9 mouse cellular contexts compared by ENCODE assay signal in the genomic region with DNA sequence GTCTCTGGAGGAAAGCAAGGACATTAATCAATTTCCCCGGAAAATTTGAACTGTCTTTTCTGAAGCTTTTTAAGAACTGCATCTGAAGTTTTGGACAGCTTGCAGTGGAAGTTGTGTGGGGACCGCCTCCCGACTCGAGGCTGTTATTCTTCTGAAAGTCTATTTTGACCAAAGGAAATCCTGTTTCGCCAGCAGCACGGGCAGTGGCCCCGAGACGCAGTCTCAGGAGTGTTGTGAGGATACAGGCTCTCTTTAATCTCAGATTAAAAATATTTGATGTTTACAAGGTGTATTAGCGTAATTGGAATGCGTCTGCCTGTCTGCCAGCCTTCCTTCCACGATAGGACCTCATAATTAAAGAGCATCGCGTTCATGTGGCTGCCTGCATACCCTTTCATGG.
DNase-seq lines count a peak whose midpoint lies in the region; ATAC-seq and TF ChIP-seq lines count a peak whose summit lies in the region.
"Had no signal": no experiment of that assay in that cellular context is flagged by ENCODE, and none has a peak within 500 bp of the region (broad histone marks: within the 10 kb centered on the region; RNA-seq: fewer than 3 reads in every experiment).

No protein-coding gene starts in this region.

- no peak overlapping the region for H3K9ac ChIP-seq in forebrain, postnatal 0 days
- no peak overlapping the region for H3K9ac ChIP-seq in lung, embryonic 14.5 days

- ATAC-seq in forebrain, postnatal 0 days, result no peak
- peak; percentile 38; the same call in 1 of the 2 replicates for ATAC-seq in lung, embryonic 14.5 days (ENCODE audit: insufficient read depth)
- ATAC-seq: intestine, postnatal 0 days had no signal

- no peak for TF ChIP-seq CTCF in forebrain, postnatal 0 days (IDR thresholded peaks at IDR 0.05; ENCODE audit: low read depth)
- TF ChIP-seq CTCF in brain, embryonic 14.5 days (IDR thresholded peaks at IDR 0.05; ENCODE audit: borderline replicate concordance, extremely low read depth, insufficient read depth, insufficient read length), result no peak
- no peak for TF ChIP-seq CTCF in kidney, adult 2 months (conservative IDR thresholded peaks at IDR 0.05; ENCODE audit: insufficient read depth, insufficient read length, low read depth, low read length)
- no peak for TF ChIP-seq CTCF in lung, embryonic 14.5 days (IDR thresholded peaks at IDR 0.05; ENCODE audit: low read depth)

- peak overlapping the region; percentile 20; the same call in 1 of the 2 replicates for H3K27ac ChIP-seq in forebrain, embryonic 10.5 days
- H3K27ac ChIP-seq in forebrain, postnatal 0 days (ENCODE audit: low read depth, low read length), result no peak overlapping the region
- peak overlapping the region; percentile 51; the same call in 1 of the 2 replicates for H3K27ac ChIP-seq in kidney, adult 2 months (ENCODE audit: insufficient read depth, low read depth, low read length)
- H3K27ac ChIP-seq in lung, embryonic 14.5 days (ENCODE audit: low read depth), result peak overlapping the region; percentile 5; the same call in 1 of the 2 replicates

- WGBS in forebrain, embryonic 10.5 days, result 77% methylated on average over 13 of the region's 13 CpGs
- 62% methylated on average over 13 of the region's 13 CpGs for WGBS in forebrain, postnatal 0 days
- 64% methylated on average over 13 of the region's 13 CpGs for WGBS in kidney, adult 2 months
- 59% methylated on average over 13 of the region's 13 CpGs for WGBS in lung, embryonic 14.5 days

- TF ChIP-seq POLR2A in brain, embryonic 14.5 days (IDR thresholded peaks at IDR 0.05; ENCODE audit: borderline replicate concordance, extremely low read depth, insufficient read depth, insufficient read length, poor library complexity, severe bottlenecking), result no peak
- no peak for TF ChIP-seq POLR2A in kidney, adult 2 months (IDR thresholded peaks at IDR 0.05; ENCODE audit: low read depth, low read length)

- H3K4me3 ChIP-seq in forebrain, embryonic 10.5 days, result no peak overlapping the region
- H3K4me3 ChIP-seq in forebrain, postnatal 0 days (ENCODE audit: low read depth, low read length), result no peak overlapping the region
- H3K4me3 ChIP-seq in kidney, adult 2 months (ENCODE audit: insufficient read depth, low read depth, low read length), result no peak overlapping the region
- H3K4me3 ChIP-seq in lung, embryonic 14.5 days (ENCODE audit: low read depth, low read length), result no peak overlapping the region

- H3K4me1 ChIP-seq in forebrain, embryonic 10.5 days, result peaks cover 6% of the 10 kb centered on the region
- H3K4me1 ChIP-seq in forebrain, postnatal 0 days (ENCODE audit: insufficient read depth), result no peaks in the 10 kb centered on the region
- no peaks in the 10 kb centered on the region for H3K4me1 ChIP-seq in kidney, adult 2 months (ENCODE audit: control insufficient read depth, insufficient read depth, low read length)
- no peaks in the 10 kb centered on the region for H3K4me1 ChIP-seq in lung, embryonic 14.5 days (ENCODE audit: insufficient read depth)

- H3K4me2 ChIP-seq in forebrain, postnatal 0 days (ENCODE audit: low read depth), result no peak overlapping the region
- H3K4me2 ChIP-seq in lung, embryonic 14.5 days, result no peak overlapping the region

- no peak for DNase-seq in forebrain, embryonic 10.5 days (ENCODE audit: extremely low spot score, low spot score)
- no peak for DNase-seq in forebrain, postnatal 0 days
- DNase-seq in brain, embryonic 14.5 days (ENCODE audit: low read depth), result peak; percentile 3
- DNase-seq in kidney, adult 2 months, result peak; percentile 76
- peak; percentile 48 for DNase-seq in lung, embryonic 14.5 days
- DNase-seq in cerebellum, adult 9-10 months, result no peak
- DNase-seq in frontal cortex, postnatal 14 days (ENCODE audit: low spot score in 2 of 2), result no peak
- DNase-seq in urinary bladder, postnatal 36 days (ENCODE audit: low spot score in 2 of 2), result no peak

- no peaks in the 10 kb centered on the region for H3K27me3 ChIP-seq in forebrain, embryonic 10.5 days (ENCODE audit: poor library complexity, severe bottlenecking)
- no peaks in the 10 kb centered on the region for H3K27me3 ChIP-seq in forebrain, postnatal 0 days (ENCODE audit: insufficient read depth, low read length)
- H3K27me3 ChIP-seq in kidney, adult 2 months (replicated peaks; ENCODE audit: control insufficient read depth, insufficient read depth, low read length), result no peaks in the 10 kb centered on the region
- no peaks in the 10 kb centered on the region for H3K27me3 ChIP-seq in lung, embryonic 14.5 days (ENCODE audit: insufficient read depth, low read length)

- H3K9me3 ChIP-seq in forebrain, embryonic 10.5 days, result no peaks in the 10 kb centered on the region
- no peaks in the 10 kb centered on the region for H3K9me3 ChIP-seq in forebrain, postnatal 0 days (ENCODE audit: low read length)
- H3K9me3 ChIP-seq in lung, embryonic 14.5 days (ENCODE audit: low read depth, low read length), result no peaks in the 10 kb centered on the region

- no peaks in the 10 kb centered on the region for H3K36me3 ChIP-seq in forebrain, embryonic 10.5 days (replicated peaks)
- no peaks in the 10 kb centered on the region for H3K36me3 ChIP-seq in forebrain, postnatal 0 days (ENCODE audit: insufficient read depth)
- no peaks in the 10 kb centered on the region for H3K36me3 ChIP-seq in kidney, adult 2 months (ENCODE audit: control insufficient read depth, insufficient read depth, low read length)
- H3K36me3 ChIP-seq in lung, embryonic 14.5 days (ENCODE audit: insufficient read depth), result no peaks in the 10 kb centered on the region

Comparison
In these comparisons a context has a peak if more than half of its experiments do, and no peak if none do; other contexts are left out.
1. DNase-seq: peak in brain, embryonic 14.5 days (single experiment), kidney, adult 2 months (single experiment) and lung, embryonic 14.5 days (single experiment); none in forebrain, embryonic 10.5 days (single experiment), forebrain, postnatal 0 days (single experiment), cerebellum, adult 9-10 months (single experiment), frontal cortex, postnatal 14 days (0 of 2) and urinary bladder, postnatal 36 days (0 of 2).